Mouse (Mus musculus) liver, adult 2 months (tissue): ENCODE data around the gene Plekha6. TPM values are rescaled to one million over a fixed set of nuclear protein-coding genes. Genes with fewer than 3 reads are reported as not detected.
A peak's percentile ranks its signal among the peaks of the same experiment; 100 is the strongest.

Source experiments
- DNase-seq: peaks from one replicate; pipeline ENCODE4 v3.0.0-alpha.2; 2011; ENCODE audit warnings: low read depth, low spot score; ENCODE audit errors: extremely low read depth
- H3K27ac ChIP-seq: fragments of 200-500 bp; replicated peaks from 2 replicates; pipeline ENCODE4 v1.5.1; 2012; ENCODE audit warnings: low read depth, mild to moderate bottlenecking, control low read depth, inconsistent platforms, low read length; ENCODE audit not compliant: insufficient read depth
- H3K27me3 ChIP-seq: fragments of 200-500 bp; 2 replicates; pipeline ENCODE4 v1.6.1; 2012; ENCODE audit warnings: mild to moderate bottlenecking, moderate library complexity, low read length, inconsistent platforms; ENCODE audit not compliant: control insufficient read depth, insufficient read depth
- H3K36me3 ChIP-seq: fragments of 200-500 bp; 2 replicates; pipeline ENCODE4 v1.6.1; 2012; ENCODE audit warnings: low read length, inconsistent platforms; ENCODE audit not compliant: control insufficient read depth, insufficient read depth
- H3K4me1 ChIP-seq: fragments of 200-500 bp; 2 replicates; pipeline ENCODE4 v1.6.1; 2011; ENCODE audit warnings: low read length; ENCODE audit not compliant: control insufficient read depth, insufficient read depth
- H3K4me3 ChIP-seq: fragments of 200-500 bp; 2 replicates; pipeline ENCODE4 v1.5.1; 2011; ENCODE audit warnings: low read depth, mild to moderate bottlenecking, control low read depth, low read length, moderate library complexity; ENCODE audit not compliant: insufficient read depth
- H3K79me2 ChIP-seq: fragments of 200-500 bp; 2 replicates; pipeline ENCODE4 v1.6.1; 2012; ENCODE audit warnings: inconsistent platforms, mild to moderate bottlenecking, low read length, moderate library complexity; ENCODE audit not compliant: control insufficient read depth, insufficient read depth
- H3K9ac ChIP-seq: fragments of 200-500 bp; 2 replicates; pipeline ENCODE4 v1.6.1; 2012; ENCODE audit warnings: low read depth, mild to moderate bottlenecking, control low read depth, inconsistent platforms, low read length
- CTCF ChIP-seq: fragments of 200-500 bp; IDR thresholded peaks from 2 replicates; pipeline ENCODE4 v1.5.1; 2011; ENCODE audit warnings: low read depth, low read length, control low read depth
- POLR2A ChIP-seq: fragments of 200-500 bp; IDR thresholded peaks from 2 replicates; pipeline ENCODE4 v1.6.1; 2011; ENCODE audit warnings: low read length, control low read depth; ENCODE audit not compliant: insufficient read depth; ENCODE audit errors: extremely low read depth
- WGBS: fragments of 180-500 bp; shearing (Covaris S2); methylation state at CpG from one replicate; pipeline ENCODE4 v1.1.7; 2018; 5-methylcytosine and 5-hydroxymethylcytosine counted together
- polyA plus RNA-seq: library from polyadenylated mRNA; depleted of rRNA; stranded (reverse); fragments of >200 nt; gene quantifications from 2 replicates; pipeline ENCODE4 v1.2.3, GENCODE M21; 2012
- total RNA-seq: library from RNA; depleted of rRNA; stranded (reverse); fragments of >200 nt; gene quantifications from 2 replicates; pipeline ENCODE4 v1.2.3, GENCODE M21; 2014

Plekha6 gene
- total and polyA plus RNA-seq, 2 experiments = 20.5 to 37.2 TPM

DNA sequence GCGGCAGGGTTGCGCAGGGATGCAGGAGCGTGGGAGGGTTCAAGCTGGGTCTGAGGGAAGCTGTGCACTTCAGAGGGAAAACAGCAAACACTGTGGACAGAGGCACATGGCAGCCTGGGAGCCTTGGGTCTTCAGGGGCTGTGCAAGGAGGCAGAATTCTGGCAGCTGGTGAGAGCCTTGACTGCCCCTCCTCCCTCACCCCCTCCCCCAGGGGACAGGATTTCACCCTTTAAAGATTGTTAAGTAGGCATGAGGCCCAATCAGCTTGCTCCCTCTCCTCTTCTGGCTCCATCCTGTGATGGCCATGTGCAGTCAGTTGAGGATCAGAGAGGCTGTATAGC lies 51.3 kb downstream of the Plekha6 start:
- WGBS = 99% methylated on average over 3 of the region's 3 CpGs
- H3K4me3 ChIP-seq = no peak overlapping the region

DNA sequence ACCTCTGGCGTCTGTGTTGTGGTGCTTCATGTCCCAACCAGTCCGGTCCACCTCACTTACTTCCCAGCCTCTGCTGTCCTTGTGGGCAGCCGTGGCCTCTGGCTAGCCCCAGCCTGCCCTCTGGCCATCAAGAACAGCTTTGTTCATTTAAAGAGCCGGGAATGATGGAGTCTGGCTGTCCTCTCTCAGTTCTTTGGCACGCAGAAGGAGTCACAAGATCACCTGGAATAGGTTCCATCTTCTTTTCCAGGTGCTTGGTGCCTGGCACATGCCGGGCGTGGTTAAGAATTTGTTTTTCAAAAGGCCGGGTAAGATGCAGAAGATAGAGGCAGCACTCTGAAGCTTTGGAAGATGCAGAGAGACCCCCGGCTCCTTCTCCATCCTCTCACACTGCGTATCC lies 51.7 kb downstream of the Plekha6 start:
- Histone ChIP-seq H3K4me1 (peaks cover 11% of the 10 kb centered on the region), H3K36me3 (no peaks in the 10 kb centered on the region), H3K4me3 (no peak overlapping the region), H3K27me3 (no peaks in the 10 kb centered on the region), H3K9ac (no peak overlapping the region), H3K79me2 (no peaks in the 10 kb centered on the region), H3K27ac (no peak overlapping the region)
- TF ChIP-seq POLR2A = no peak
- TF ChIP-seq CTCF = no peak
- no peak for DNase-seq
- whole genome bisulfite sequencing = 95% methylated on average over 10 of the region's 10 CpGs

More for the DNA sequence above, 51.3 kb downstream of the Plekha6 start:
- Histone ChIP-seq H3K9ac (no peak overlapping the region), H3K27me3 (no peaks in the 10 kb centered on the region), H3K4me1 (peaks cover 15% of the 10 kb centered on the region), H3K36me3 (no peaks in the 10 kb centered on the region), H3K27ac (no peak overlapping the region), H3K79me2 (no peaks in the 10 kb centered on the region)
- no peak for TF ChIP-seq CTCF
- no peak for TF ChIP-seq POLR2A
- DNase-seq = no peak

DNA sequence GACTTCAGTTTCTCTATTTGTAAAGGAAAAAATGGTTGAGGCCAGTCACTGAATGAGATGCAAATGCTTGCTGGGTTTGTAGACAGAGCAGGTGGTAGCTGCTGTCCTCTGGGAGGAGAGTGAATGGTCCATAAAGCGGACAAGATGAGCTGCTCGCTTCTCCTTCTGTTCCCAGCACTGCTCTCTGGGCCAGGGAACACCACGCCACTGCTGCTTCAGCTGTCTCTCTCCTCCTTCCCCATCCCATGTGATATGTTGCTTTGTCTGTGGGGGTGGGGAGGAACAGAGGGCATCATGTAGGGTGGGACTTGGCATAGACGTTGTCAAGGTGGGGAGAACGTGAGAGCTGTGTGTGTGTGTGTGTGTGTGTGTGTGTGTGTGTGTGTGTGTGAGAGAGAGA lies 53.0 kb downstream of the Plekha6 start:
- 78% methylated on average over 5 of the region's 5 CpGs for WGBS
- TF ChIP-seq CTCF = no peak
- no peak for TF ChIP-seq POLR2A
- no peaks in the 10 kb centered on the region for H3K79me2 ChIP-seq
- no peak for DNase-seq
- peaks cover 11% of the 10 kb centered on the region for H3K4me1 ChIP-seq
- no peaks in the 10 kb centered on the region for H3K27me3 ChIP-seq
- H3K9ac ChIP-seq = no peak overlapping the region
- no peak overlapping the region for H3K27ac ChIP-seq
- H3K4me3 ChIP-seq = no peak overlapping the region
- no peaks in the 10 kb centered on the region for H3K36me3 ChIP-seq

DNA sequence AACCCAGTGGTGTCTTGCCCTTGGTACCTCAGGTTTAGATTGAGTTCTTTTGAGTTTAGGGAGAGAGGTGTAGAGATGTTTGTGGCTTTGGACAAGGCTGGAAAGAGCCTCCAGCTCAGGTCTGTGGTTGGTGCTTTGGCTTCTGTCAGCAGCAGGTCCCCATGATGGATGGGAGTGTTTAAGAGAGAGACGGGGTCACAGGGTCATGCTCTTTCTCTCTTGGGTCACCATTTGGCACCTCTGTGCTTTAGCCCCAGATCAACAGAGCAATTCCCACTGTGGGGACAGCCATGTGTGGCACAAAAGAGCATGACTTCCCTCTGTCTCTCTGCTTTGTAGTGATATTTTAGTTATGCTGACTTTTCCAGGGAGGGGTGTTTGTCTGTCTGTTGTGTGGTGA lies 55.1 kb downstream of the Plekha6 start:
- no peaks in the 10 kb centered on the region for H3K27me3 ChIP-seq
- H3K4me1 ChIP-seq = peaks cover 15% of the 10 kb centered on the region
- WGBS = 95% methylated on average over 1 of the region's 1 CpGs
- no peak overlapping the region for H3K4me3 ChIP-seq
- no peak for TF ChIP-seq CTCF
- no peak for TF ChIP-seq POLR2A
- DNase-seq = no peak
- no peaks in the 10 kb centered on the region for H3K79me2 ChIP-seq
- H3K27ac ChIP-seq = no peak overlapping the region
- H3K36me3 ChIP-seq = no peaks in the 10 kb centered on the region
- H3K9ac ChIP-seq = no peak overlapping the region

DNA sequence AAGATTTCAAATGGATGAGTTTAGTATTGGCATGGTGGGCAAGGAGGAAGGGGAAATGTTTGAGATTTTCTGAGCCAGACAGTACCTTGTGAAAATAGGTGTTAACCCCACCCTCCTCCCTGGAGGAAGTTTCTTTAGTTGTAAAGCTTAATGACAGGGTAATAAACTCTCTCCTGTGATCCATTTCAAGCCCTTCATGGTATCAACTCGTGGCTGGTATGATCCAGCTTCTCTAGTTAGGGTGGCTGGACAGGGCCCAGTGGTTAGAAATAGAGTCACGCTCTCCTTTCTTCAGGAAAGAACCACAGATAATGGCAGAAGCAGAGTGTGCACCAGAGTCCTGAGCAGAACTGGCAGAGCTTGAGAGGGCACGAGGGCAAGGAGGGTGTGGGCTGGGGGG lies 57.4 kb downstream of the Plekha6 start:
- no peak for DNase-seq
- WGBS = 82% methylated on average over 3 of the region's 3 CpGs
- Histone ChIP-seq H3K27me3 (no peaks in the 10 kb centered on the region), H3K79me2 (no peaks in the 10 kb centered on the region), H3K4me1 (peaks cover 31% of the 10 kb centered on the region), H3K4me3 (no peak overlapping the region), H3K27ac (no peak overlapping the region), H3K36me3 (no peaks in the 10 kb centered on the region), H3K9ac (no peak overlapping the region)
- TF ChIP-seq CTCF (no peak), POLR2A (no peak)

DNA sequence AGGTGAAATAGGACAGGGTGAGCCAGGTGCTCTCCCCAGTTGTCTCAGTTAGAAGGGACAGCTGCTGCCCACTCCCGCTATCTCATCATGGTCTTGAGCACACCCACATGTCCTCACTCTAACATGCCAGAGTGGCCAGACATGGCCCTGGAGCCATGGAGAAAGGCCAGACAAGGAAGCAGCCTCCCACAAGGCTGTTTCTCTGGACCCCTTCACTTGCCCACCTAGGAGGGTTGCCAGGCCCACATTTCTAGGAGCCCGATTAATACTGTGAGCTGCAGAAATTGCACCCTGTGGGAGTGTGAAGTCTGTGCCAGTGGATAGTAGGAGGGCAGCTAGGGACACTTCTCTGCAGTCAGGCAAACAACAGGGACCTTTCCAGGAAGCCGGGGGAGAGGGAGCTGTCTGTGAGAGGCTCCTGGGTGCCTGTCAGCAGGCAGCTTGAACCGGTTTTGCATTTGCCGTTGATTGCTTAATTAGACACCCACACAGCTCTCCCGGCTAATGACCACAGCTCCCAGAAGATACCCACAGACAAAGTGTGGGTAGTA lies 58.5 kb downstream of the Plekha6 start:
- H3K27me3 ChIP-seq = no peaks in the 10 kb centered on the region
- no peaks in the 10 kb centered on the region for H3K36me3 ChIP-seq
- 27% methylated on average over 6 of the region's 6 CpGs for WGBS
- H3K4me1 ChIP-seq = peaks cover 38% of the 10 kb centered on the region
- H3K27ac ChIP-seq = peak overlapping the region; percentile 39
- TF ChIP-seq POLR2A = no peak
- no peak for TF ChIP-seq CTCF
- peak overlapping the region; percentile 35; the same call in 1 of the 2 replicates for H3K9ac ChIP-seq
- peak; percentile 45 for DNase-seq
- no peak overlapping the region for H3K4me3 ChIP-seq
- H3K79me2 ChIP-seq = no peaks in the 10 kb centered on the region
